Mouse (Mus musculus): ENCODE results near the gene Focad. TPM values are rescaled to one million over a fixed set of nuclear protein-coding genes. Genes with fewer than 3 reads are reported as not detected.

Gene Focad
- total RNA-seq, 1 experiment from 2014 or later = 27.6 TPM

GRCm38 (mm10) chr4:88155490-88156160 lies 61.2 kb downstream of the Focad start:
- no peak for DNase-seq

GRCm38 (mm10) chr4:88156961-88157360 lies 62.5 kb downstream of the Focad start:
- DNase-seq = no peak

- no peak for DNase-seq
These were observed 63.2 kb downstream of the Focad start for GRCm38 (mm10) chr4:88157644-88158043.

- DNase-seq = no peak
These were observed 64.8 kb downstream of the Focad start for GRCm38 (mm10) chr4:88159256-88159655.

GRCm38 (mm10) chr4:88159700-88160099 lies 65.3 kb downstream of the Focad start:
- no peak for DNase-seq

- no peak for DNase-seq
These were observed 69.2 kb downstream of the Focad start for GRCm38 (mm10) chr4:88163511-88164247.

GRCm38 (mm10) chr4:88167008-88167862 lies 72.8 kb downstream of the Focad start:
- DNase-seq = no peak

GRCm38 (mm10) chr4:88175058-88175974 lies 80.9 kb downstream of the Focad start:
- DNase-seq = no peak

GRCm38 (mm10) chr4:88179296-88179695 lies 84.9 kb downstream of the Focad start:
- DNase-seq = no peak

- DNase-seq = no peak
These were observed 89.9 kb downstream of the Focad start for GRCm38 (mm10) chr4:88184293-88184692.

- DNase-seq = no peak
These were observed 91.5 kb downstream of the Focad start for GRCm38 (mm10) chr4:88185872-88186426.

- no peak for DNase-seq
These were observed 93.2 kb downstream of the Focad start for GRCm38 (mm10) chr4:88187649-88188048.

GRCm38 (mm10) chr4:88189495-88189894 lies 95.1 kb downstream of the Focad start:
- DNase-seq = no peak

GRCm38 (mm10) chr4:88194256-88194655 lies 99.8 kb downstream of the Focad start:
- DNase-seq = no peak

- no peak for DNase-seq
These were observed 101.6 kb downstream of the Focad start for GRCm38 (mm10) chr4:88195898-88196495.

GRCm38 (mm10) chr4:88196500-88196912 lies 102.1 kb downstream of the Focad start:
- no peak for DNase-seq

GRCm38 (mm10) chr4:88197244-88197643 lies 102.8 kb downstream of the Focad start:
- DNase-seq = no peak

- DNase-seq = no peak
These were observed 104.8 kb downstream of the Focad start for GRCm38 (mm10) chr4:88199186-88199585.

GRCm38 (mm10) chr4:88201047-88201446 lies 106.6 kb downstream of the Focad start:
- DNase-seq = no peak

- no peak for DNase-seq
These were observed 114.2 kb downstream of the Focad start for GRCm38 (mm10) chr4:88208676-88209075.

GRCm38 (mm10) chr4:88209351-88209814 lies 115.0 kb downstream of the Focad start:
- no peak for DNase-seq
